Mouse (Mus musculus): ENCODE measurements around the gene Dhrs1. TPM values are rescaled to one million over a fixed set of nuclear protein-coding genes. Genes with fewer than 3 reads are reported as not detected.

Dhrs1 gene
- total RNA-seq, 2 experiments from 2014 or later: 18.0 to 54.7 TPM

Other genes starting within 250 kb of the Dhrs1 start
Only the 30 nearest of the 35 such genes appear.
- gene Dcaf11, start 185.7 kb downstream of the Dhrs1 start, total RNA-seq (2014; fragmentation: Nextera tagmentation): 50.5 and 65.3 TPM in 2 replicates
- 58.3 and 58.7 TPM in 2 replicates for gene Dcaf11, start 185.7 kb downstream of the Dhrs1 start, total RNA-seq (2017)
- 1.9 TPM in 1 of 2 replicates, not detected in the other for gene A730061H03Rik, start 185.3 kb downstream of the Dhrs1 start, total RNA-seq (2014; fragmentation: Nextera tagmentation)
- 1.0 TPM in 1 of 2 replicates, not detected in the other for gene A730061H03Rik, start 185.3 kb downstream of the Dhrs1 start, total RNA-seq (2017)
- not detected in 2 replicates for gene Fitm1, start 170.1 kb downstream of the Dhrs1 start, total RNA-seq (2014; fragmentation: Nextera tagmentation)
- gene Fitm1, start 170.1 kb downstream of the Dhrs1 start, total RNA-seq (2017): 2.4 TPM in 1 of 2 replicates, not detected in the other
- gene Psme1, start 167.6 kb downstream of the Dhrs1 start, total RNA-seq (2014; fragmentation: Nextera tagmentation): 534 and 592 TPM in 2 replicates
- gene Psme1, start 167.6 kb downstream of the Dhrs1 start, total RNA-seq (2017): 280 and 325 TPM in 2 replicates
- 0.85 TPM in 1 of 2 replicates, not detected in the other for gene Emc9, start 160.4 kb downstream of the Dhrs1 start, total RNA-seq (2014; fragmentation: Nextera tagmentation)
- 2.1 and 5.1 TPM in 2 replicates for gene Emc9, start 160.4 kb downstream of the Dhrs1 start, total RNA-seq (2017)
- gene Psme2, start 154.6 kb downstream of the Dhrs1 start, total RNA-seq (2014; fragmentation: Nextera tagmentation): 330 and 352 TPM in 2 replicates
- gene Psme2, start 154.6 kb downstream of the Dhrs1 start, total RNA-seq (2017): 225 and 247 TPM in 2 replicates
- 20.1 and 21.9 TPM in 2 replicates for gene Rnf31, start 154.0 kb downstream of the Dhrs1 start, total RNA-seq (2014; fragmentation: Nextera tagmentation)
- gene Rnf31, start 154.0 kb downstream of the Dhrs1 start, total RNA-seq (2017): 9.1 and 19.8 TPM in 2 replicates
- 23.4 and 31.2 TPM in 2 replicates for gene Irf9, start 142.1 kb downstream of the Dhrs1 start, total RNA-seq (2014; fragmentation: Nextera tagmentation)
- gene Irf9, start 142.1 kb downstream of the Dhrs1 start, total RNA-seq (2017): 21.9 and 27.4 TPM in 2 replicates
- gene Rec8, start 127.7 kb downstream of the Dhrs1 start, total RNA-seq (2014; fragmentation: Nextera tagmentation): 1.0 TPM in 1 of 2 replicates, not detected in the other
- 0.26 TPM in 1 of 2 replicates, not detected in the other for gene Rec8, start 127.7 kb downstream of the Dhrs1 start, total RNA-seq (2017)
- gene Ipo4, start 109.7 kb downstream of the Dhrs1 start, total RNA-seq (2014; fragmentation: Nextera tagmentation): 47.3 and 49.7 TPM in 2 replicates
- 14.3 and 25.5 TPM in 2 replicates for gene Ipo4, start 109.7 kb downstream of the Dhrs1 start, total RNA-seq (2017)
- 8.5 and 9.1 TPM in 2 replicates for gene Gm49378, start 107.8 kb downstream of the Dhrs1 start, total RNA-seq (2014; fragmentation: Nextera tagmentation)
- 3.5 and 4.0 TPM in 2 replicates for gene Gm49378, start 107.8 kb downstream of the Dhrs1 start, total RNA-seq (2017)
- gene Tm9sf1, start 101.9 kb downstream of the Dhrs1 start, total RNA-seq (2014; fragmentation: Nextera tagmentation): 35.0 and 59.0 TPM in 2 replicates
- gene Tm9sf1, start 101.9 kb downstream of the Dhrs1 start, total RNA-seq (2017): 48.6 and 52.9 TPM in 2 replicates
- gene Tssk4, start 95.5 kb downstream of the Dhrs1 start, total RNA-seq (2014; fragmentation: Nextera tagmentation): 3.0 TPM in 1 of 2 replicates, not detected in the other
- 1.1 TPM in 1 of 2 replicates, not detected in the other for gene Tssk4, start 95.5 kb downstream of the Dhrs1 start, total RNA-seq (2017)
- gene Mdp1, start 85.2 kb downstream of the Dhrs1 start, total RNA-seq (2014; fragmentation: Nextera tagmentation): 22.9 and 29.3 TPM in 2 replicates
- gene Mdp1, start 85.2 kb downstream of the Dhrs1 start, total RNA-seq (2017): 21.5 and 22.6 TPM in 2 replicates
- gene Gmpr2, start 73.7 kb downstream of the Dhrs1 start, total RNA-seq (2014; fragmentation: Nextera tagmentation): 33.9 and 37.7 TPM in 2 replicates
- 47.1 and 57.0 TPM in 2 replicates for gene Gmpr2, start 73.7 kb downstream of the Dhrs1 start, total RNA-seq (2017)
- 364 and 474 TPM in 2 replicates for gene Nedd8, start 73.6 kb downstream of the Dhrs1 start, total RNA-seq (2014; fragmentation: Nextera tagmentation)
- gene Nedd8, start 73.6 kb downstream of the Dhrs1 start, total RNA-seq (2017): 274 and 353 TPM in 2 replicates
- gene Tinf2, start 63.9 kb downstream of the Dhrs1 start, total RNA-seq (2014; fragmentation: Nextera tagmentation): 19.0 and 24.0 TPM in 2 replicates
- 25.7 and 27.0 TPM in 2 replicates for gene Tinf2, start 63.9 kb downstream of the Dhrs1 start, total RNA-seq (2017)
- 0.85 and 1.8 TPM in 2 replicates for gene Tgm1, start 31.8 kb downstream of the Dhrs1 start, total RNA-seq (2014; fragmentation: Nextera tagmentation)
- 1.4 and 4.3 TPM in 2 replicates for gene Tgm1, start 31.8 kb downstream of the Dhrs1 start, total RNA-seq (2017)
- gene Rabggta, start 23.4 kb downstream of the Dhrs1 start, total RNA-seq (2014; fragmentation: Nextera tagmentation): 17.9 and 20.4 TPM in 2 replicates
- gene Rabggta, start 23.4 kb downstream of the Dhrs1 start, total RNA-seq (2017): 8.5 and 12.8 TPM in 2 replicates
- 30.9 and 36.6 TPM in 2 replicates for gene Nop9, start within 50 bp of the Dhrs1 start, total RNA-seq (2014; fragmentation: Nextera tagmentation)
- gene Nop9, start within 50 bp of the Dhrs1 start, total RNA-seq (2017): 35.7 and 38.6 TPM in 2 replicates
- gene Cideb, start 12.8 kb upstream of the Dhrs1 start, total RNA-seq (2014; fragmentation: Nextera tagmentation): not detected in 2 replicates
- not detected in 2 replicates for gene Cideb, start 12.8 kb upstream of the Dhrs1 start, total RNA-seq (2017)
- gene Ltb4r2, start 15.7 kb upstream of the Dhrs1 start, total RNA-seq (2014; fragmentation: Nextera tagmentation): 0.56 and 2.1 TPM in 2 replicates
- 0.34 TPM in 1 of 2 replicates, not detected in the other for gene Ltb4r2, start 15.7 kb upstream of the Dhrs1 start, total RNA-seq (2017)
- 19.4 and 23.3 TPM in 2 replicates for gene Ltb4r1, start 20.3 kb upstream of the Dhrs1 start, total RNA-seq (2014; fragmentation: Nextera tagmentation)
- gene Ltb4r1, start 20.3 kb upstream of the Dhrs1 start, total RNA-seq (2017): 19.8 and 25.8 TPM in 2 replicates
- not detected in 2 replicates for gene Adcy4, start 38.4 kb upstream of the Dhrs1 start, total RNA-seq (2014; fragmentation: Nextera tagmentation)
- not detected in 2 replicates for gene Adcy4, start 38.4 kb upstream of the Dhrs1 start, total RNA-seq (2017)
- gene Ripk3, start 43.2 kb upstream of the Dhrs1 start, total RNA-seq (2014; fragmentation: Nextera tagmentation): 104 and 157 TPM in 2 replicates
- gene Ripk3, start 43.2 kb upstream of the Dhrs1 start, total RNA-seq (2017): 40.9 and 42.4 TPM in 2 replicates
- gene Nfatc4, start 77.5 kb upstream of the Dhrs1 start, total RNA-seq (2014; fragmentation: Nextera tagmentation): not detected in 2 replicates
- gene Nfatc4, start 77.5 kb upstream of the Dhrs1 start, total RNA-seq (2017): not detected in 2 replicates
- 4.1 and 7.6 TPM in 2 replicates for gene Nynrin, start 108.3 kb upstream of the Dhrs1 start, total RNA-seq (2014; fragmentation: Nextera tagmentation)
- gene Nynrin, start 108.3 kb upstream of the Dhrs1 start, total RNA-seq (2017): 2.4 and 3.3 TPM in 2 replicates
- not detected in 2 replicates for gene Cbln3, start 138.7 kb upstream of the Dhrs1 start, total RNA-seq (2014; fragmentation: Nextera tagmentation)
- not detected in 2 replicates for gene Cbln3, start 138.7 kb upstream of the Dhrs1 start, total RNA-seq (2017)
- 8.8 and 12.8 TPM in 2 replicates for gene Khnyn, start 139.3 kb upstream of the Dhrs1 start, total RNA-seq (2014; fragmentation: Nextera tagmentation)
- 12.4 and 14.7 TPM in 2 replicates for gene Khnyn, start 139.3 kb upstream of the Dhrs1 start, total RNA-seq (2017)
- gene Sdr39u1, start 154.6 kb upstream of the Dhrs1 start, total RNA-seq (2014; fragmentation: Nextera tagmentation): 13.8 and 15.3 TPM in 2 replicates
- gene Sdr39u1, start 154.6 kb upstream of the Dhrs1 start, total RNA-seq (2017): 6.5 and 13.5 TPM in 2 replicates

All from granulocyte monocyte progenitor cell, adult 5-6 weeks (primary cell).